7 mouse cellular contexts compared by ENCODE assay signal in the genomic region with DNA sequence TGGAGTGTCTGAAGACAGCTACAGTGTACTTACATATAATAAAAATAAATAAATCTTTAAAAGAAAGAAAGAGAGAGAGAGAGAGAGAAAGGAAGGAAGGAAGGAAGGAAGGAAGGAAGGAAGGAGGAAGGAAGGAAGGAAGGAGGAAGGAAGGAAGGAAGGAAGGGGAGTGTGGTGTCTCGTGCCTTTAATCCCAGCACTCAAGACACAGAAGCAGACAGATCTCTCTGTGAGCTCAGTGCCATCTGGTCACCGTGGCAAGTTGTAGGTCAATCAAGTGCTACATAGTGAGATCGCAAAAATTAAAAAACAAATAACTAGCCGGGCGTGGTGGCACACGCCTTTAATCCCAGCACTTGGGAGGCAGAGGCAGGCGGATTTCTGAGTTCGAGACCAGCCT. TPM values are rescaled to one million over a fixed set of nuclear protein-coding genes. Genes with fewer than 3 reads are reported as not detected.
"Had no signal": no experiment of that assay in that cellular context is flagged by ENCODE, and none has a peak within 500 bp of the region (broad histone marks: within the 10 kb centered on the region; RNA-seq: fewer than 3 reads in every experiment).

No protein-coding gene starts in this region.

RNA-seq across cellular contexts. Expression of gene Ina, which starts 23.9 kb away (rescaled TPM):
- total RNA-seq: gastrocnemius, adult 2 months; gastrocnemius, postnatal 25 days; granulocyte monocyte progenitor cell, adult 5-6 weeks; heart, adult 18-20 months; heart, postnatal 10 days; heart, postnatal 25 days had no signal
- polyA plus RNA-seq: inflammation-experienced regulatory T-cells, adult 6 months had no signal
